Mouse (Mus musculus): ENCODE measurements at regions not wholly inside any gene's neighbourhood (a gene's known extent, or its start where the extent isn't known, plus 50 kb on each side); places are given as distances from the start of the nearest gene placed in this dataset.

- TF ChIP-seq CTCF (IDR thresholded peaks at IDR 0.05; ENCODE audit: low read depth) (no peak), EP300 (IDR thresholded peaks at IDR 0.05; ENCODE audit: low read depth) (no peak)
Measured at GRCm38 (mm10) chr8:91988866-91989633, 187.2 kb upstream of the Irx3 start.

Measured in liver, postnatal 0 days (tissue).